Mouse (Mus musculus): ENCODE results near the gene Parp6. TPM values are rescaled to one million over a fixed set of nuclear protein-coding genes. Genes with fewer than 3 reads are reported as not detected.

The Parp6 gene
- polyA plus RNA-seq, 1 experiment, result 28.3 TPM

GRCm38 (mm10) chr9:59663957-59664356 is 46.9 kb downstream of the Parp6 start:
- Histone ChIP-seq H3K36me3 (ENCODE audit: control insufficient read depth, insufficient read depth, low read length, poor library complexity, severe bottlenecking) (peaks cover 88% of the 10 kb centered on the region), H3K27me3 (ENCODE audit: control insufficient read depth, insufficient read depth, low read length, poor library complexity, severe bottlenecking) (no peaks in the 10 kb centered on the region), H3K4me1 (ENCODE audit: control insufficient read depth, insufficient read depth, low read length) (peaks cover 4% of the 10 kb centered on the region), H3K9ac (ENCODE audit: low read depth, poor library complexity, severe bottlenecking) (no peak overlapping the region), H3K4me3 (ENCODE audit: low read depth, low read length) (no peak overlapping the region), H3K9me3 (replicated peaks; ENCODE audit: control insufficient read depth, insufficient read depth, low read length, poor library complexity, severe bottlenecking) (no peaks in the 10 kb centered on the region), H3K27ac (ENCODE audit: insufficient read depth, low read length) (no peak overlapping the region; the same call in 1 of the 2 replicates)
- TF ChIP-seq EP300 (IDR thresholded peaks at IDR 0.05; ENCODE audit: insufficient read depth, low read depth, low read length) (no peak), POLR2A (IDR thresholded peaks at IDR 0.05; ENCODE audit: insufficient read depth, low read length) (no peak), CTCF (IDR thresholded peaks at IDR 0.05; ENCODE audit: low read depth, low read length) (no peak)

GRCm38 (mm10) chr9:59664664-59665256 is 47.7 kb downstream of the Parp6 start:
- Histone ChIP-seq H3K36me3 (ENCODE audit: control insufficient read depth, insufficient read depth, low read length, poor library complexity, severe bottlenecking) (peaks cover 95% of the 10 kb centered on the region), H3K27me3 (ENCODE audit: control insufficient read depth, insufficient read depth, low read length, poor library complexity, severe bottlenecking) (no peaks in the 10 kb centered on the region), H3K9ac (ENCODE audit: low read depth, poor library complexity, severe bottlenecking) (no peak overlapping the region), H3K4me1 (ENCODE audit: control insufficient read depth, insufficient read depth, low read length) (peaks cover 4% of the 10 kb centered on the region), H3K4me3 (ENCODE audit: low read depth, low read length) (no peak overlapping the region), H3K9me3 (replicated peaks; ENCODE audit: control insufficient read depth, insufficient read depth, low read length, poor library complexity, severe bottlenecking) (no peaks in the 10 kb centered on the region), H3K27ac (ENCODE audit: insufficient read depth, low read length) (no peak overlapping the region)
- TF ChIP-seq EP300 (IDR thresholded peaks at IDR 0.05; ENCODE audit: insufficient read depth, low read depth, low read length), result no peak
- no peak for TF ChIP-seq CTCF (IDR thresholded peaks at IDR 0.05; ENCODE audit: low read depth, low read length)
- no peak for TF ChIP-seq POLR2A (IDR thresholded peaks at IDR 0.05; ENCODE audit: insufficient read depth, low read length)

GRCm38 (mm10) chr9:59666016-59666415 is 48.9 kb downstream of the Parp6 start:
- peaks cover 96% of the 10 kb centered on the region for H3K36me3 ChIP-seq (ENCODE audit: control insufficient read depth, insufficient read depth, low read length, poor library complexity, severe bottlenecking)
- peaks cover 4% of the 10 kb centered on the region for H3K4me1 ChIP-seq (ENCODE audit: control insufficient read depth, insufficient read depth, low read length)
- no peak overlapping the region for H3K9ac ChIP-seq (ENCODE audit: low read depth, poor library complexity, severe bottlenecking)
- TF ChIP-seq POLR2A (IDR thresholded peaks at IDR 0.05; ENCODE audit: insufficient read depth, low read length), result no peak
- no peak for TF ChIP-seq EP300 (IDR thresholded peaks at IDR 0.05; ENCODE audit: insufficient read depth, low read depth, low read length)
- no peak for TF ChIP-seq CTCF (IDR thresholded peaks at IDR 0.05; ENCODE audit: low read depth, low read length)
- no peaks in the 10 kb centered on the region for H3K9me3 ChIP-seq (replicated peaks; ENCODE audit: control insufficient read depth, insufficient read depth, low read length, poor library complexity, severe bottlenecking)
- no peaks in the 10 kb centered on the region for H3K27me3 ChIP-seq (ENCODE audit: control insufficient read depth, insufficient read depth, low read length, poor library complexity, severe bottlenecking)
- no peak overlapping the region for H3K27ac ChIP-seq (ENCODE audit: insufficient read depth, low read length)
- no peak overlapping the region for H3K4me3 ChIP-seq (ENCODE audit: low read depth, low read length)

- Histone ChIP-seq H3K4me1 (ENCODE audit: control insufficient read depth, insufficient read depth, low read length) (peaks cover 4% of the 10 kb centered on the region), H3K4me3 (ENCODE audit: low read depth, low read length) (no peak overlapping the region), H3K9me3 (replicated peaks; ENCODE audit: control insufficient read depth, insufficient read depth, low read length, poor library complexity, severe bottlenecking) (no peaks in the 10 kb centered on the region), H3K27ac (ENCODE audit: insufficient read depth, low read length) (no peak overlapping the region), H3K36me3 (ENCODE audit: control insufficient read depth, insufficient read depth, low read length, poor library complexity, severe bottlenecking) (peaks cover 98% of the 10 kb centered on the region), H3K9ac (ENCODE audit: low read depth, poor library complexity, severe bottlenecking) (no peak overlapping the region), H3K27me3 (ENCODE audit: control insufficient read depth, insufficient read depth, low read length, poor library complexity, severe bottlenecking) (no peaks in the 10 kb centered on the region)
- no peak for TF ChIP-seq CTCF (IDR thresholded peaks at IDR 0.05; ENCODE audit: low read depth, low read length)
- TF ChIP-seq EP300 (IDR thresholded peaks at IDR 0.05; ENCODE audit: insufficient read depth, low read depth, low read length), result no peak
- TF ChIP-seq POLR2A (IDR thresholded peaks at IDR 0.05; ENCODE audit: insufficient read depth, low read length), result no peak
Measured at GRCm38 (mm10) chr9:59666813-59667212, 49.7 kb downstream of the Parp6 start.

GRCm38 (mm10) chr9:59667250-59667649 is 50.2 kb downstream of the Parp6 start:
- TF ChIP-seq EP300 (IDR thresholded peaks at IDR 0.05; ENCODE audit: insufficient read depth, low read depth, low read length), result no peak
- TF ChIP-seq POLR2A (IDR thresholded peaks at IDR 0.05; ENCODE audit: insufficient read depth, low read length), result no peak
- no peak for TF ChIP-seq CTCF (IDR thresholded peaks at IDR 0.05; ENCODE audit: low read depth, low read length)
- H3K4me3 ChIP-seq (ENCODE audit: low read depth, low read length), result no peak overlapping the region
- no peak overlapping the region for H3K27ac ChIP-seq (ENCODE audit: insufficient read depth, low read length)
- H3K9ac ChIP-seq (ENCODE audit: low read depth, poor library complexity, severe bottlenecking), result no peak overlapping the region
- H3K36me3 ChIP-seq (ENCODE audit: control insufficient read depth, insufficient read depth, low read length, poor library complexity, severe bottlenecking), result peaks cover 98% of the 10 kb centered on the region
- H3K4me1 ChIP-seq (ENCODE audit: control insufficient read depth, insufficient read depth, low read length), result peaks cover 4% of the 10 kb centered on the region
- no peaks in the 10 kb centered on the region for H3K27me3 ChIP-seq (ENCODE audit: control insufficient read depth, insufficient read depth, low read length, poor library complexity, severe bottlenecking)
- H3K9me3 ChIP-seq (replicated peaks; ENCODE audit: control insufficient read depth, insufficient read depth, low read length, poor library complexity, severe bottlenecking), result no peaks in the 10 kb centered on the region

GRCm38 (mm10) chr9:59667904-59668303 is 50.8 kb downstream of the Parp6 start:
- Histone ChIP-seq H3K27me3 (ENCODE audit: control insufficient read depth, insufficient read depth, low read length, poor library complexity, severe bottlenecking) (no peaks in the 10 kb centered on the region), H3K4me1 (ENCODE audit: control insufficient read depth, insufficient read depth, low read length) (peaks cover 4% of the 10 kb centered on the region), H3K4me3 (ENCODE audit: low read depth, low read length) (no peak overlapping the region), H3K9me3 (replicated peaks; ENCODE audit: control insufficient read depth, insufficient read depth, low read length, poor library complexity, severe bottlenecking) (no peaks in the 10 kb centered on the region), H3K36me3 (ENCODE audit: control insufficient read depth, insufficient read depth, low read length, poor library complexity, severe bottlenecking) (peaks cover 99% of the 10 kb centered on the region), H3K27ac (ENCODE audit: insufficient read depth, low read length) (peak overlapping the region; percentile 34; the same call in 1 of the 2 replicates), H3K9ac (ENCODE audit: low read depth, poor library complexity, severe bottlenecking) (no peak overlapping the region)
- TF ChIP-seq POLR2A (IDR thresholded peaks at IDR 0.05; ENCODE audit: insufficient read depth, low read length) (no peak), CTCF (IDR thresholded peaks at IDR 0.05; ENCODE audit: low read depth, low read length) (no peak), EP300 (IDR thresholded peaks at IDR 0.05; ENCODE audit: insufficient read depth, low read depth, low read length) (no peak)

Measured in ES-Bruce4 (cell line).